Mouse (Mus musculus) neutrophil, adult 5-6 weeks (primary cell): ENCODE data around the gene Exoc6b. TPM values are rescaled to one million over a fixed set of nuclear protein-coding genes. Genes with fewer than 3 reads are reported as not detected.

Source experiments
- ATAC-seq: fragments of 151-379, 151-347 bp; 2 replicates; pipeline ENCODE4 v1.8.0; 2017; ENCODE audit warnings: mild to moderate bottlenecking, moderate TSS enrichment; ENCODE audit not compliant: insufficient number of reproducible peaks, poor library complexity, low FRiP score, severe bottlenecking; ENCODE audit errors: extremely low read depth
- total RNA-seq: library from RNA; stranded (forward); fragments of 200-1000 nt; gene quantifications from 2 replicates; pipeline ENCODE4 v1.2.3, GENCODE M21; 2017

Gene Exoc6b
- total RNA-seq, 1 experiment from 2014 or later, result 15.5 TPM

- no peak for ATAC-seq
Measured at GRCm38 (mm10) chr6:84752806-84753420, 316.4 kb downstream of the Exoc6b start.

- ATAC-seq, result no peak
Measured at GRCm38 (mm10) chr6:84751409-84751808, 317.9 kb downstream of the Exoc6b start.

GRCm38 (mm10) chr6:84746847-84747395 lies 322.4 kb downstream of the Exoc6b start:
- ATAC-seq, result no peak

- ATAC-seq, result no peak
Measured at GRCm38 (mm10) chr6:84746193-84746846, 323.0 kb downstream of the Exoc6b start.

- ATAC-seq, result no peak
Measured at GRCm38 (mm10) chr6:84745570-84745969, 323.7 kb downstream of the Exoc6b start.

- no peak for ATAC-seq
Measured at GRCm38 (mm10) chr6:84742227-84742626, 327.1 kb downstream of the Exoc6b start.

GRCm38 (mm10) chr6:84736942-84737341 lies 332.4 kb downstream of the Exoc6b start:
- ATAC-seq, result peak; percentile 69; the same call in 1 of the 2 replicates

- no peak for ATAC-seq
Measured at GRCm38 (mm10) chr6:84726876-84727275, 342.4 kb downstream of the Exoc6b start.

GRCm38 (mm10) chr6:84713171-84713570 lies 356.1 kb downstream of the Exoc6b start:
- no peak for ATAC-seq

- no peak for ATAC-seq
Measured at GRCm38 (mm10) chr6:84710831-84711230, 358.5 kb downstream of the Exoc6b start.

GRCm38 (mm10) chr6:84708631-84709030 lies 360.7 kb downstream of the Exoc6b start:
- ATAC-seq, result no peak

- ATAC-seq, result no peak
Measured at GRCm38 (mm10) chr6:84699579-84699978, 369.7 kb downstream of the Exoc6b start.

- no peak for ATAC-seq
Measured at GRCm38 (mm10) chr6:84698288-84698673, 371.0 kb downstream of the Exoc6b start.

GRCm38 (mm10) chr6:84697474-84698287 lies 371.6 kb downstream of the Exoc6b start:
- no peak for ATAC-seq

GRCm38 (mm10) chr6:84693844-84694243 lies 375.5 kb downstream of the Exoc6b start:
- no peak for ATAC-seq

GRCm38 (mm10) chr6:84693204-84693603 lies 376.1 kb downstream of the Exoc6b start:
- ATAC-seq, result no peak

GRCm38 (mm10) chr6:84691907-84692306 lies 377.4 kb downstream of the Exoc6b start:
- no peak for ATAC-seq

GRCm38 (mm10) chr6:84677770-84678169 lies 391.5 kb downstream of the Exoc6b start:
- no peak for ATAC-seq

GRCm38 (mm10) chr6:84674936-84675335 lies 394.4 kb downstream of the Exoc6b start:
- ATAC-seq, result no peak

- no peak for ATAC-seq
Measured at GRCm38 (mm10) chr6:84674136-84674535, 395.2 kb downstream of the Exoc6b start.
